Mouse (Mus musculus) common myeloid progenitor, adult 5-6 weeks (primary cell): ENCODE measurements at regions not wholly inside any gene's neighbourhood (a gene's known extent, or its start where the extent isn't known, plus 50 kb on each side); places are given as distances from the start of the nearest gene placed in this dataset.
"Not testable (repeated sequence)": the region's sequence is repeated elsewhere in the genome, so short reads cannot be mapped to it uniquely, and the experiment has no call there.

Source experiments
- ATAC-seq: replicated peaks from 2 replicates; pipeline ENCODE4 v1.8.0; 2016; ENCODE audit warnings: low read depth, mild to moderate bottlenecking, moderate TSS enrichment, inconsistent platforms; ENCODE audit not compliant: poor library complexity, severe bottlenecking

DNA sequence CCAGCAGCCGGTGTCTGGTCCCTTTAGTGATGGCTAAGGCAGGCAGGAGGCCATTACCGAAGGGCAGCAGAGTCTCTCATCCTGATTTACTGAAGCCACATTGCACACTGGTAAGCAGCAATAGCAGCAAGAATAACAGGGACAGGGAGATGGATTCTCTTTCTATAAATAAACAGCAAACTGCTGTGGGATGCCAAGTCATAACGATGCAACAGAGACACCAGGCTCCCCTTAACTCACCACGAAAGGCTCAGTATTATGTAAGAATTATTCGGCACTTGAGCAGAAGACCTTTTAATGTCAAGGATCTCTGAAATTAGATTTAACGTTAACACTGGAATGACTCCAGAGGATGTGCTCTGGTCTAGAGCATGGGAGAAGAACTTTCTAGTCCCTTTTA, 202.1 kb downstream of the Ddx10 start:
- ATAC-seq: no peak

GRCm38 (mm10) chr9:53033797-53034196, 214.1 kb downstream of the Ddx10 start:
- peak; percentile 82 for ATAC-seq

DNA sequence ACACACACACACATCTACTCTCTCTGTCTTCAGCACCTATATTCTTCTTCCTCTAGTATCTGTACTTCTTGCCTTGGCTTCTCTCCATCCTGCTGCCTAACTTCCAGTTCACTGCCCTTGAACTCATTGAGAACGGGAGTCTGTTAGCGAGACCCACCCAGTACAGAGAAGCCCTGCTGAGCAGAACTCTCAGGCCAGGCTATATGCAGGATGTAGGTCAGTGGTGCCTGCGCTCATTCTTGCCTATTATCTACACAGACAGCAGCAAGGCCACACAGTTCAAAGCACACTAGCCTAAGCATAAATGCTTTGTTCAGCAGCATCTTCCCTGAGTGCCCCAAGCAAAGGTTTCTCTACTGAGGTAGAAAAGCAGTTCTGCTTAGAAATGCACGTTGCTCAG, 225.8 kb downstream of the Ddx10 start:
- no peak for ATAC-seq

GRCm38 (mm10) chr9:53010741-53011140, 237.1 kb downstream of the Ddx10 start:
- ATAC-seq: no peak

DNA sequence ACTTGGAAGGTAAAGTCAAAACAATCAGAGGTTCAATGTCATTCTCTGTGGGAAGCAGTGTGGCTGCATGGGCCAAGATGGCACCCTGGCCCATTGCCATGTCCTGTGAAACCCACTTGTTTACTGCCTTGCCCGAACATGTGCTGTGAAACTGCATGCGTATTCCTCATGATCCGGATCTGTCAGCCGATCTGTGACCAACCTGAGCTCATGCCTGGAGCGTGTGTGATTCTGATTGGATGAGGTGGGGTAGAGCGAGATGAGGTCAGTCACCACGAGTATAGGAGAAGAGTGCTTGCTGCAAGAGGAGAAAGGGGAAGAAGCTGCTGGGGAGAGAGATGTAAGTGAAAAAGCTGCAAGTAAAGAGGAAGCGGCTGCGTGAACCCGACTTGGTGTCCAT, 240.5 kb downstream of the Ddx10 start:
- no peak for ATAC-seq

- no peak for ATAC-seq
Observed at GRCm38 (mm10) chr9:53006085-53006484, 241.8 kb downstream of the Ddx10 start.

DNA sequence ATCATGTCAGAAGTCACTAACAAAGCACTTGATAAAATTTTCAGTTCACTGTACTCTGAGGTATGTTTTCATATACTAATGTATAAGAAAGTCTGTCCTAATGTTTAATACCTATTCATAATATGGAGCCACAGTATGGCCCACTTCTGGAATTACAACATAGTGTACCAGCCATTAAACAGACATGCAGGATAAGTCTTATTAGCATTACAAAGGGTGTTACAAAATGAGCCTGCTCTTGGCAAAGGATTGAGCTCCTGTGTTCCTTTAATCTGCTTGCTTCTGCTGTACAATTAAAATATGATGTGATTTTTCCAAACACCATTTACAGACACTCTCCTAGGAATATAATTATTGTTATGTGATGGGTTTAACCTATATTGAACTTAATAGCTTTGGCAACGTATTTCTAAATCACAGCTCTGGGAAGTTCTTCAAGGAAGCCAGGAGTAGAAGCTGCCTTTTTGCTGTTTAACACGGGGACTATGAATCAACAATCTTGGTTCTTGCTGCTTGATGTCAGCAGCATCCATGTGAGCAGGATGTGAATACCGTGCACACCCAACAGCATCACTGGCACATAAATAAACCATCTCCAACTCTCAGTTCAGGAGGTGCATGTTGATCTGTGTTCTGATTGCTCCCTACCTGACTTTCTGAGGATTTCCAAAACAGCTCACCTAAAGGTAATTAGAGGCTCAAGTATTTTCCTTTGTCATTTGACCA, 243.4 kb downstream of the Ddx10 start:
- ATAC-seq: no peak

- no peak for ATAC-seq
Observed at GRCm38 (mm10) chr9:52976041-52976440, 271.8 kb downstream of the Ddx10 start.

- no peak for ATAC-seq
Observed at GRCm38 (mm10) chr9:52965631-52966030, 282.2 kb downstream of the Ddx10 start.

GRCm38 (mm10) chr9:52959668-52960067, 280.1 kb upstream of the AI593442 start:
- ATAC-seq: no peak

- ATAC-seq: no peak
Observed at GRCm38 (mm10) chr9:52957245-52957644, 277.7 kb upstream of the AI593442 start.

DNA sequence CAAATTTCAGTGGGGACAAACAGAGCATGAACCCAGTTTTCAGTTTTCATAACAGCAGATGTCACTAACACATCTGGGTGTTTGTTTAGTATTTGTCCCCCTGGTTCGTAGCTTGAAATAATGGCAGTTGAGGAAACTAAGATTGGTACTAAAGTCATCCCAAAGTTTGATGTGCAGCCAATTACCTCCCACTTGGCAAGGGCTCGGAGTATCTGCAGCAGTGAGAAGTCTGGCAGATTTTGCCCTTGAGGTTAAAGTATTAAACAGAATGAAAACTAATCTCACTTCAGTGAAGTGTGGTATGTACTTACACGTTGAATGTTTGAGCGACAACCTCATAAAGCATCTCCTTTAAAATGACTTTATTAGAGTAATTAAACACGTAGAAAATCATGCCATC, 264.5 kb upstream of the AI593442 start:
- ATAC-seq: no peak

GRCm38 (mm10) chr9:52941637-52941983, 262.0 kb upstream of the AI593442 start:
- no peak for ATAC-seq

- ATAC-seq: no peak
Observed at GRCm38 (mm10) chr9:52940964-52941636, 261.5 kb upstream of the AI593442 start.

DNA sequence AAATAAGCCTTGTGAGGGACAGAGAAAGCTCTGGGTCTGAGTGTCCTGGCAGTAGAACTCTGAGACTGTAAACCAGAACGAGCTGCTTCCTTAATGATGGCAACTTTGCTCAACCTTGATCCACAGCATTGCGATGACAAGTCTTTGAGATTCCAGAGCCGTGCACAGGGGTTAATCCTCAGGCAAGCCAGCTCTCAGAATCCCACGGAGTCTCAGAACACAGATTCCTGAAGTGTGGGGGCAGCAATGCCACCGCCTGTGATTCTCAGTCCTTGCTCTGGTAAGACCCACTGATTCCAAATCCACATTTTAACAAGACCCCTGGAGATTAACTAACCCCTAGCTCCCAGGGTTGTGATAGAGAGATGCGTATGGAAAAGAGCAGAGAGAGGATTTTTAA, 255.5 kb upstream of the AI593442 start:
- ATAC-seq: no peak

- ATAC-seq: no peak
Observed at GRCm38 (mm10) chr9:52917516-52917915, 237.9 kb upstream of the AI593442 start.

DNA sequence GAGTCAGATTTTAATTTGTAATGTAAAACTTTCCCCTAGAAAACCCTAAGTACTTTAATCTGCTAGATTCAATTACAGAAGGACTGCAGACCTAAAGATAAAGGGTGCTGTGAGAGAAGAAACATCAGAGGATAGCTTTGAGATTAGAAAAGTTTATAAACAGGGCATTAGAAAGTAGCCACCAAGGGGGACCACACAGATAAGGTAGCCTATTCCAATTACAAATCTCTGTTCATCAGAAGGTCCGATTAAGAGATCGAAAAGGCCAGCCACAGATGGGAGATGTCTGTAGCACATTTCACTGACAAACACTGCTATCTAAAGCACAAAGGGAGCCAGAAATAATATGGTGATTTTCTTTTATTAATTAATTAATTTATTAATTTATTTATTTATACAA, 209.1 kb upstream of the AI593442 start:
- not testable (repeated sequence) for ATAC-seq

DNA sequence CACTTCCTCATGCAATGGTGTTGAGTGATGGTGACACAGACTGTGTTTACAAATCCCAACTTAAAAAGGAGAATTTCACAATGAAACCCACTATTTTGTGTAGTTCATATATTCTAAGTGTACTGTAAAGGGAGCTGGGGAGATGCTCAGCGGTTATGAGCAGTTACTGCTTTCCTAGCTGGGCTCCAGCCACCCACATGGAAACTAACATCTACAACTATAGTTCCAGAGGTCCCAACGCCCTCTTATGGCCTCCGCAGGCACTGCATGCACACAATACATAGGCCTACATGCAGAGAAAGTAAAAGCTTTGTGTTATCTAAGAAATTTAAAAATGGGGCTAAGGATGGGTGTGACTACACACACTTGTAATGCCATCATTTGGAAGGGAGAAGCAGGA, 208.4 kb upstream of the AI593442 start:
- peak; percentile 54 for ATAC-seq

GRCm38 (mm10) chr9:52867236-52867635, 187.7 kb upstream of the AI593442 start:
- no peak for ATAC-seq

DNA sequence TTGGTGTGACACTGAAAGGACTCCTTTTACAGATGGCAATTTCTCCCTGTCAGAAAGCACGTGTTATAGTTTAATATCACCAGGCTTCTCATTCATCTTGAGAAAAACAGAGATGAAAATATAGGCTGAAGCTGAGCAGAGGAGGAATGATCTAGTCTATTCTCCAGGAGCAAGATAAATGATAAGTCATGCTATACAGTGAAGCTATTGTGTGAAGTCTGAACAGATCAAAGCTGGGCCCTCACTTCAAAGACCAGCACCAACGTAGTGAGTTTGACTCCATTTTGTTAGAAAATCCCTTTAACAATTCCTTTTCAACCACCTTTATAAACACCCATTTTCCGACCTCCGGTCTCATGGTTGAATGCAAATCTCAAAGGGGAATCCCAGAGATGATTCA, 180.7 kb upstream of the AI593442 start:
- ATAC-seq: no peak

DNA sequence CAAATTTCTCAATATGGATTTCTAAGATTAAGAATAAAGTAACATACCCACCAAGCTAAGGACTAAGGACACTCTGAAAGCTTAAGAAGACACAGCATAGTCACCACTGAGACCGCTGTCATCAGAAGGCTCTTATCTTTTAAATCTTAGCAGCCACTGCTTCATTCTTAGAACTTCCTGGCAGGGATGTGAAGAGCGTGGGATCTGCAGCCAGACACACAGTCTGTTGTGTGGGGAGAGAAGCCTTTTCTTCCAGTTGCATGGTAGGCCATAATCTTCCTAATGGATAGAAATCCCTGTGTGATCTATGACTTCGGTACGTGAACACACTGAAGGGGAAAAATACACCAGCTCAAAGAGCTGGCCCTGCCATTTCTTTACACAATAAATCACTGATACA, 178.8 kb upstream of the AI593442 start:
- ATAC-seq: no peak

- no peak for ATAC-seq
Observed at GRCm38 (mm10) chr9:52853338-52853737, 173.8 kb upstream of the AI593442 start.
